Mouse (Mus musculus): Measurements from ENCODE around the gene Dvl1. TPM values are rescaled to one million over a fixed set of nuclear protein-coding genes. Genes with fewer than 3 reads are reported as not detected.

Gene Dvl1
- polyA plus RNA-seq, 1 experiment = 135 TPM

DNA sequence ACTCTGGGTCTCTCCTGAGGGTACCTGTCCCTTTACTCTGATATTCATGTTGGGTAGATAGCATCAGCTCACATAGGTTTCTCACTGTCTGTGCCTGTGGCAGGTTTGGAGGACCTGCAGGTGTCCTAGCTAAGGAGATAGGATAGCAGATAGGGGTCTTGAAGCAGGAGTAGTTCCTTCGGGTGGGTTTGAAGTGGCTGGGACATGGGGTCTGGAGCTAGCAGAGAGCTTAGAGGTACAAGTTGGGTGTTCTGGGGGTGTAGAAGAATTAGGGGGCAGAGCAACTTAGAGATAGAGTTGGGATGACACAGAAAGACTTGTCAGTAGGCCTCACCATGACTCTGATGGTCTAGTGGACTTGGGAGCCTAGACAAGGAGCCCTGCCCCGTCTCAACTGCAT, 2.2 kb downstream of the Dvl1 start:
- Histone ChIP-seq H3K36me3 (ENCODE audit: control insufficient read depth, insufficient read depth, low read length) (no peaks in the 10 kb centered on the region; the same call in 1 of the 2 replicates), H3K4me1 (ENCODE audit: control insufficient read depth, insufficient read depth, low read length) (peaks cover 19% of the 10 kb centered on the region), H3K4me3 (ENCODE audit: control insufficient read depth, low read depth, low read length) (no peak overlapping the region), H3K27ac (ENCODE audit: control insufficient read depth, insufficient read depth, low read depth, low read length) (no peak overlapping the region), H3K27me3 (ENCODE audit: control insufficient read depth, insufficient read depth, low read length) (no peaks in the 10 kb centered on the region)
- TF ChIP-seq CTCF (IDR thresholded peaks at IDR 0.05; ENCODE audit: control insufficient read depth, insufficient read depth, insufficient replicate concordance, low read depth, low read length) = no peak
- TF ChIP-seq POLR2A (IDR thresholded peaks at IDR 0.05; ENCODE audit: control insufficient read depth, low read depth, low read length) = no peak

DNA sequence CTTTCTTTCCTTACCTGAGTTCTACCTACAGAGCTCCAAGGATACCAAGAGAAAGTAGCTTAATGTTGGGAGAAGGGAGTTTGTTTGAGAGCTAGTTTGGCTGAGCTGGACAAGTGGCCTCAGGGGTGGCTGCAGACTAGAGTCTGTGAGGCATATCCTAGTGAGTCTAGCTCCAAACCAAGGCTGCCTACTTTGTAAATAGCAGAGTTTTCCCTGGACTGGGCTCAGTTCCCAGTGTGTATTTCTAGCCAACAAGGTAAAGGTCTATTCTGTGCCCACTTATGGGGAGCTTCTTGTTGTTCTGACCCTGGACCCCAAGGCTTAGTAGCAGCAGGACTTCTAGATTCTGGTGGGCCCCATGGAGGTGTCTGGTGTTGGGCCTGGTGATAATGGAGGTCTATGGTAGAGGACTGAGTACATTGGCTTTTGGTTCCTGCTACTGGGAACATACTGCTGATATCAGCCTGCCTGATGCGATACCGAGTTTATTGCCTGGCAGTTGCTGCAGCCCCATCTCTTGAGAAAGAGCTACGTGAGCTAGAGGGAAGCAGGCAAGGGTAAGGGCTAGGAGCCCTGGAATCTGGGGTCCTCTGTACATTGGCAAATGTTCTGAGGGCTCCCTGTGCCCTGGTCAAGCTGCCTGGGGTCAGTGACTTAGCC, 2.7 kb downstream of the Dvl1 start:
- Histone ChIP-seq H3K27me3 (ENCODE audit: control insufficient read depth, insufficient read depth, low read length) (no peaks in the 10 kb centered on the region), H3K27ac (ENCODE audit: control insufficient read depth, insufficient read depth, low read depth, low read length) (no peak overlapping the region), H3K4me3 (ENCODE audit: control insufficient read depth, low read depth, low read length) (no peak overlapping the region), H3K36me3 (ENCODE audit: control insufficient read depth, insufficient read depth, low read length) (no peaks in the 10 kb centered on the region; the same call in 1 of the 2 replicates), H3K4me1 (ENCODE audit: control insufficient read depth, insufficient read depth, low read length) (peaks cover 19% of the 10 kb centered on the region)
- no peak for TF ChIP-seq POLR2A (IDR thresholded peaks at IDR 0.05; ENCODE audit: control insufficient read depth, low read depth, low read length)
- TF ChIP-seq CTCF (IDR thresholded peaks at IDR 0.05; ENCODE audit: control insufficient read depth, insufficient read depth, insufficient replicate concordance, low read depth, low read length) = no peak

GRCm38 (mm10) chr4:155851368-155851767, 4.2 kb downstream of the Dvl1 start:
- Histone ChIP-seq H3K36me3 (ENCODE audit: control insufficient read depth, insufficient read depth, low read length) (no peaks in the 10 kb centered on the region; the same call in 1 of the 2 replicates), H3K27ac (ENCODE audit: control insufficient read depth, insufficient read depth, low read depth, low read length) (no peak overlapping the region), H3K27me3 (ENCODE audit: control insufficient read depth, insufficient read depth, low read length) (no peaks in the 10 kb centered on the region), H3K4me1 (ENCODE audit: control insufficient read depth, insufficient read depth, low read length) (peaks cover 18% of the 10 kb centered on the region), H3K4me3 (ENCODE audit: control insufficient read depth, low read depth, low read length) (no peak overlapping the region)
- no peak for TF ChIP-seq CTCF (IDR thresholded peaks at IDR 0.05; ENCODE audit: control insufficient read depth, insufficient read depth, insufficient replicate concordance, low read depth, low read length)
- TF ChIP-seq POLR2A (IDR thresholded peaks at IDR 0.05; ENCODE audit: control insufficient read depth, low read depth, low read length) = no peak

GRCm38 (mm10) chr4:155851951-155852411, 4.8 kb downstream of the Dvl1 start:
- TF ChIP-seq POLR2A (IDR thresholded peaks at IDR 0.05; ENCODE audit: control insufficient read depth, low read depth, low read length) = no peak
- TF ChIP-seq CTCF (IDR thresholded peaks at IDR 0.05; ENCODE audit: control insufficient read depth, insufficient read depth, insufficient replicate concordance, low read depth, low read length) = no peak
- no peaks in the 10 kb centered on the region; the same call in 1 of the 2 replicates for H3K36me3 ChIP-seq (ENCODE audit: control insufficient read depth, insufficient read depth, low read length)
- no peaks in the 10 kb centered on the region for H3K27me3 ChIP-seq (ENCODE audit: control insufficient read depth, insufficient read depth, low read length)
- H3K27ac ChIP-seq (ENCODE audit: control insufficient read depth, insufficient read depth, low read depth, low read length) = no peak overlapping the region
- no peak overlapping the region for H3K4me3 ChIP-seq (ENCODE audit: control insufficient read depth, low read depth, low read length)
- peaks cover 12% of the 10 kb centered on the region for H3K4me1 ChIP-seq (ENCODE audit: control insufficient read depth, insufficient read depth, low read length)

GRCm38 (mm10) chr4:155853421-155853820, 6.2 kb downstream of the Dvl1 start:
- no peak overlapping the region for H3K4me3 ChIP-seq (ENCODE audit: control insufficient read depth, low read depth, low read length)
- no peak for TF ChIP-seq CTCF (IDR thresholded peaks at IDR 0.05; ENCODE audit: control insufficient read depth, insufficient read depth, insufficient replicate concordance, low read depth, low read length)
- TF ChIP-seq POLR2A (IDR thresholded peaks at IDR 0.05; ENCODE audit: control insufficient read depth, low read depth, low read length) = no peak
- H3K36me3 ChIP-seq (ENCODE audit: control insufficient read depth, insufficient read depth, low read length) = no peaks in the 10 kb centered on the region; the same call in none of the 2 replicates
- no peak overlapping the region for H3K27ac ChIP-seq (ENCODE audit: control insufficient read depth, insufficient read depth, low read depth, low read length)
- peaks cover 5% of the 10 kb centered on the region for H3K4me1 ChIP-seq (ENCODE audit: control insufficient read depth, insufficient read depth, low read length)
- H3K27me3 ChIP-seq (ENCODE audit: control insufficient read depth, insufficient read depth, low read length) = no peaks in the 10 kb centered on the region

GRCm38 (mm10) chr4:155854991-155855390, 7.8 kb downstream of the Dvl1 start:
- Histone ChIP-seq H3K27me3 (ENCODE audit: control insufficient read depth, insufficient read depth, low read length) (no peaks in the 10 kb centered on the region), H3K36me3 (ENCODE audit: control insufficient read depth, insufficient read depth, low read length) (no peaks in the 10 kb centered on the region; the same call in none of the 2 replicates), H3K4me1 (ENCODE audit: control insufficient read depth, insufficient read depth, low read length) (no peaks in the 10 kb centered on the region), H3K27ac (ENCODE audit: control insufficient read depth, insufficient read depth, low read depth, low read length) (no peak overlapping the region), H3K4me3 (ENCODE audit: control insufficient read depth, low read depth, low read length) (no peak overlapping the region)
- TF ChIP-seq POLR2A (IDR thresholded peaks at IDR 0.05; ENCODE audit: control insufficient read depth, low read depth, low read length) (no peak), CTCF (IDR thresholded peaks at IDR 0.05; ENCODE audit: control insufficient read depth, insufficient read depth, insufficient replicate concordance, low read depth, low read length) (no peak)

DNA sequence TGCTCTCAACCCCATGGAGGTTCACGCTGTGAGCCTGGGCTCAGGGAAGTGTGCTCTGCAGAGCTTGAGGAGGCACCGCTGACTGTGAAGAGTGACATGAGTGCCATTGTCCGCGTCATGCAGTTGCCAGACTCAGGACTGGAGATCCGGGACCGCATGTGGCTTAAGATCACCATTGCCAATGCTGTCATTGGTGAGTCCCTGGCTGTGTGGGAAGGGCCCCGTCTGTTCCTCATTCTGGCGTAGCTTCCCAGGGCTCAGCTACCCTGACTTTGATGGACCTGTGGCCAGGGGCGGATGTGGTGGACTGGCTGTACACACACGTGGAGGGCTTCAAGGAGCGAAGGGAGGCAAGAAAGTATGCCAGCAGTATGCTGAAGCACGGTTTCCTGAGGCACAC, 8.9 kb downstream of the Dvl1 start:
- no peaks in the 10 kb centered on the region; the same call in none of the 2 replicates for H3K36me3 ChIP-seq (ENCODE audit: control insufficient read depth, insufficient read depth, low read length)
- H3K27me3 ChIP-seq (ENCODE audit: control insufficient read depth, insufficient read depth, low read length) = no peaks in the 10 kb centered on the region
- H3K27ac ChIP-seq (ENCODE audit: control insufficient read depth, insufficient read depth, low read depth, low read length) = no peak overlapping the region
- H3K4me3 ChIP-seq (ENCODE audit: control insufficient read depth, low read depth, low read length) = no peak overlapping the region
- no peak for TF ChIP-seq POLR2A (IDR thresholded peaks at IDR 0.05; ENCODE audit: control insufficient read depth, low read depth, low read length)
- TF ChIP-seq CTCF (IDR thresholded peaks at IDR 0.05; ENCODE audit: control insufficient read depth, insufficient read depth, insufficient replicate concordance, low read depth, low read length) = no peak
- H3K4me1 ChIP-seq (ENCODE audit: control insufficient read depth, insufficient read depth, low read length) = no peaks in the 10 kb centered on the region

Data from testis, adult 2 months (tissue).